Mouse (Mus musculus) heart, adult 2 months (tissue): Measurements from ENCODE around the gene Wdr81.

Experiments used
- CTCF ChIP-seq: fragments of 200-600 bp; IDR thresholded peaks from 2 replicates; pipeline ENCODE4 v1.8.1; 2022; ENCODE audit warnings: antibody characterized with exemption, mild to moderate bottlenecking, moderate library complexity
- POLR2A ChIP-seq: fragments of 200-500 bp; IDR thresholded peaks from 2 replicates; pipeline ENCODE4 v1.6.1; 2011; ENCODE audit warnings: mild to moderate bottlenecking, low read depth, low read length, control low read depth; ENCODE audit not compliant: insufficient read depth

DNA sequence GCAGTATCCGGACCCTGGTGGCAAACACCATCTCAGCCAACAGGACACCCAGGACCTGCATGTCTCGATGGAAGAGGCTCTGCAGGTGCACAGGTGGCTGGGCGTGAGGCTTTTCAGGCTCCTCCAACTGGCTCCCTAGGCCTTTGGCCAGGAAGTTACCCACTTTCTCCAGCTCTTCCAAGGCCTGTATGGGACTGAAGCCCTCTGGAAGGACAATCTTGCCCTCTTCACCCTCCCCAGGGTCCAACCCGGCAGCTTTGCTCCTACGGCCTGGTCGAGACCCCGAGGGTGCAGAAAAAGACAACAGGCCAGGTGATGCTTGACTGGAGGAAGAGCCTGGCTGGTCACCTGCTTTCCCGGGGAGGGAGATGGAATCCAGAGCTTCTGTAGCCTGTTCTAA, 2.4 kb downstream of the Wdr81 start:
- TF ChIP-seq CTCF (no peak), POLR2A (no peak)
